ENCODE assay signal across 10 mouse cellular contexts in the genomic region with DNA sequence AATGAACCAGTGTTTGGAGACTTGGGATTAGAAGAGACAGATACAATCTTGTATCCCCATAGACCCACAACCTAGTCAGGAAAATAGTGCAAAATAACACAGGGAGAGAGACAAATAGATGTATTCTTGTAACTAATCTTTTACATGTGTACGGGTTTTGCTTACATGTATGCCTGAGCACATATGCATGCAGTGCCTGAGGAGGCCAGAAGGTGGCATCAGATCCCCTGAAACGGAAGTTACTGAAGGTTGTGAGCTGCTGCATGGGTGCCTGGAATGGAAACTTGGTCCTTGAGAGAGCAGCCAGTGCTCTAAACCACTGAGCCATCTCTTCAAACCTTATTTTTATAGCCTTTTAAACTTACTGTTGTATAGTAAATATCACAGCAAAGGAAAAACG. TPM values are rescaled to one million over a fixed set of nuclear protein-coding genes. Genes with fewer than 3 reads are reported as not detected.
DNase-seq lines count a peak whose midpoint lies in the region; ATAC-seq and TF ChIP-seq lines count a peak whose summit lies in the region.
"Had no signal": no experiment of that assay in that cellular context is flagged by ENCODE, and none has a peak within 500 bp of the region (broad histone marks: within the 10 kb centered on the region; RNA-seq: fewer than 3 reads in every experiment).

No protein-coding gene starts in this region.

- H3K27ac ChIP-seq in neural tube, embryonic 11.5 days (ENCODE audit: low read depth, low read length) = no peak overlapping the region
- H3K27ac ChIP-seq: embryonic facial prominence, embryonic 13.5 days; midbrain, embryonic 12.5 days had no signal

- no peaks in the 10 kb centered on the region for H3K27me3 ChIP-seq in neural tube, embryonic 11.5 days (ENCODE audit: control insufficient read depth, insufficient read depth, low read length)
- H3K27me3 ChIP-seq: embryonic facial prominence, embryonic 13.5 days; midbrain, embryonic 12.5 days had no signal

- TF ChIP-seq CTCF in lung, adult 2 months (IDR thresholded peaks at IDR 0.05; ENCODE audit: insufficient read depth, low read length) = peak; percentile 48

- peaks cover 4% of the 10 kb centered on the region; the same call in 1 of the 2 replicates for H3K36me3 ChIP-seq in neural tube, embryonic 11.5 days (ENCODE audit: control insufficient read depth, insufficient read depth, low read length)

- H3K4me3 ChIP-seq in lung, adult 2 months (replicated peaks; ENCODE audit: extremely low read depth, low read depth, low read length) = no peak overlapping the region
- no peak overlapping the region for H3K4me3 ChIP-seq in neural tube, embryonic 11.5 days (ENCODE audit: low read depth, low read length)
- H3K4me3 ChIP-seq: embryonic facial prominence, embryonic 13.5 days; midbrain, embryonic 12.5 days had no signal

- DNase-seq in cerebellum, postnatal 10 days = peak; percentile 48 to 49
- DNase-seq in cerebellum, adult 18-20 months = no peak
- DNase-seq in lung, adult 2 months = no peak
- no peak for DNase-seq in lung, adult 18-20 months
- peak; percentile 28 for DNase-seq in c-Kit-positive CD71-positive TER-119-positive erythroid progenitor cells, embryonic 14.5 days (ENCODE audit: low spot score)
- peak; percentile 38 for DNase-seq in neural tube, embryonic 11.5 days (ENCODE audit: low spot score)
- DNase-seq in layer of hippocampus, adult 9-10 months (ENCODE audit: low spot score) = no peak
- no peak for DNase-seq in cerebellum, postnatal 4 days (ENCODE audit: low spot score in 2 of 2)

- H3K4me2 ChIP-seq in neural tube, embryonic 11.5 days (ENCODE audit: low read depth) = no peak overlapping the region
- H3K4me2 ChIP-seq: embryonic facial prominence, embryonic 13.5 days; midbrain, embryonic 12.5 days had no signal

- peaks cover 3% of the 10 kb centered on the region; the same call in 1 of the 2 replicates for H3K4me1 ChIP-seq in lung, adult 2 months (ENCODE audit: control insufficient read depth, insufficient read depth, low read length)
- no peaks in the 10 kb centered on the region for H3K4me1 ChIP-seq in neural tube, embryonic 11.5 days (ENCODE audit: control insufficient read depth, insufficient read depth, low read length)
- H3K4me1 ChIP-seq: embryonic facial prominence, embryonic 13.5 days; midbrain, embryonic 12.5 days had no signal

- no peak overlapping the region for H3K9ac ChIP-seq in neural tube, embryonic 11.5 days (ENCODE audit: low read length)
- H3K9ac ChIP-seq: embryonic facial prominence, embryonic 13.5 days; midbrain, embryonic 12.5 days had no signal

- no peak for TF ChIP-seq POLR2A in lung, adult 2 months (IDR thresholded peaks at IDR 0.05; ENCODE audit: borderline replicate concordance, extremely low read depth, low read depth, low read length)

- ATAC-seq in neural tube, embryonic 11.5 days (ENCODE audit: insufficient read depth, low FRiP score, low TSS enrichment) = no peak

- WGBS in lung, adult 2 months = 84% methylated on average over 3 of the region's 3 CpGs
- 82% methylated on average over 3 of the region's 3 CpGs for WGBS in neural tube, embryonic 11.5 days

- no peaks in the 10 kb centered on the region for H3K9me3 ChIP-seq in neural tube, embryonic 11.5 days (ENCODE audit: control insufficient read depth, low read length)
- H3K9me3 ChIP-seq: embryonic facial prominence, embryonic 13.5 days; midbrain, embryonic 12.5 days had no signal

RNA-seq across cellular contexts. Expression of gene Ttl, which starts 12.6 kb away (rescaled TPM):
- polyA plus RNA-seq in lung, adult 2 months (2012; rRNA removed) = 9.3 and 11.0 TPM in 2 replicates
- polyA plus RNA-seq in neural tube, embryonic 11.5 days (2014; fragmentation: Nextera tagmentation; extraction: Ambion mirVana) = 19.6 and 21.3 TPM in 2 replicates

RNA-seq across cellular contexts. Expression of gene Polr1b, which starts 22.5 kb away (rescaled TPM):
- 12.3 and 14.9 TPM in 2 replicates for polyA plus RNA-seq in lung, adult 2 months (2012; rRNA removed)
- 18.2 and 19.4 TPM in 2 replicates for polyA plus RNA-seq in neural tube, embryonic 11.5 days (2014; fragmentation: Nextera tagmentation; extraction: Ambion mirVana)

RNA-seq across cellular contexts. Expression of gene Vinac1, which starts 30.3 kb away (rescaled TPM):
- 0.07 and 0.09 TPM in 2 replicates for polyA plus RNA-seq in lung, adult 2 months (2012; rRNA removed)
- polyA plus RNA-seq in neural tube, embryonic 11.5 days (2014; fragmentation: Nextera tagmentation; extraction: Ambion mirVana) = 0.19 and 0.24 TPM in 2 replicates

RNA-seq across cellular contexts. Expression of gene Chchd5, which starts 51.2 kb away (rescaled TPM):
- 22.5 and 24.7 TPM in 2 replicates for polyA plus RNA-seq in lung, adult 2 months (2012; rRNA removed)
- polyA plus RNA-seq in neural tube, embryonic 11.5 days (2014; fragmentation: Nextera tagmentation; extraction: Ambion mirVana) = 23.1 and 26.4 TPM in 2 replicates

Comparison
In these comparisons a context has a peak if more than half of its experiments do, and no peak if none do; other contexts are left out.
1. DNase-seq: peak in cerebellum, postnatal 10 days (2 of 2), c-Kit-positive CD71-positive TER-119-positive erythroid progenitor cells, embryonic 14.5 days (single experiment) and neural tube, embryonic 11.5 days (single experiment); none in cerebellum, adult 18-20 months (0 of 2), lung, adult 2 months (single experiment), lung, adult 18-20 months (0 of 2), layer of hippocampus, adult 9-10 months (single experiment) and cerebellum, postnatal 4 days (0 of 2).